Mouse (Mus musculus): ENCODE data around the gene Ensa.

DNA sequence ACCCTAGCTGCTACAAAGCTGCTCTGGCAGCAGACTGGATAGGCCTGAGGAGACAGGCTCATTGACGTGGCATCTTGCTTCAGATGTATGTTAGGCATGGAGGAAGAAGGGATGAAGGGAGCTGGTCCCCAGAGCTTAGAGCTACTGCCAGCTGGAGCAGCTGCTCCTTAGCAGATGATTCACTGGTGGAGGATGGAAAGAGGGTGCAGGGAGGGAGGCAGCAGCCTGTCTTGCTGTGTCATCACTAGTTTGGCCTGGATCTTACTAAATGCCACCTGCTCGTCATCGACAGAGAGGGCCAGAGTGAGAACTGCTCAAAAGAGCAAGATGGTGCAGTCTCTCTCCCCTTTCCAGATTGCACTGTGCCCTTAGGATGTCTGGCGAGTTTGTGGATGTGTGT lies 5.0 kb downstream of the Ensa start:
- no peak for TF ChIP-seq CTCF (IDR thresholded peaks at IDR 0.05; ENCODE audit: low read depth)
- no peak for TF ChIP-seq EP300 (IDR thresholded peaks at IDR 0.05; ENCODE audit: low read depth)

Data from heart, postnatal 0 days (tissue).